Mouse (Mus musculus): ENCODE measurements around the gene Syt13. TPM values are rescaled to one million over a fixed set of nuclear protein-coding genes. Genes with fewer than 3 reads are reported as not detected.

Syt13 gene
- polyA plus RNA-seq, 1 experiment from 2014 or later: 3.8 TPM

GRCm38 (mm10) chr2:92971069-92971468, 56.2 kb downstream of the Syt13 start:
- no peaks in the 10 kb centered on the region for H3K27me3 ChIP-seq
- H3K4me3 ChIP-seq: no peak overlapping the region
- no peak for ATAC-seq (ENCODE audit: borderline replicate concordance, extremely low read depth, low FRiP score, low TSS enrichment)
- H3K4me1 ChIP-seq: peaks cover 23% of the 10 kb centered on the region
- no peak overlapping the region for H3K27ac ChIP-seq
- WGBS: 60% methylated on average over 9 of the region's 9 CpGs
- H3K9me3 ChIP-seq: no peaks in the 10 kb centered on the region
- H3K9ac ChIP-seq: no peak overlapping the region
- no peak overlapping the region for H3K4me2 ChIP-seq
- H3K36me3 ChIP-seq: peaks cover 43% of the 10 kb centered on the region

GRCm38 (mm10) chr2:92971536-92971935, 56.6 kb downstream of the Syt13 start:
- Histone ChIP-seq H3K9me3 (no peaks in the 10 kb centered on the region), H3K4me3 (no peak overlapping the region), H3K36me3 (peaks cover 44% of the 10 kb centered on the region), H3K4me2 (no peak overlapping the region), H3K9ac (no peak overlapping the region), H3K27me3 (no peaks in the 10 kb centered on the region), H3K27ac (no peak overlapping the region), H3K4me1 (peaks cover 18% of the 10 kb centered on the region)
- 89% methylated on average over 8 of the region's 8 CpGs for whole genome bisulfite sequencing
- ATAC-seq (ENCODE audit: borderline replicate concordance, extremely low read depth, low FRiP score, low TSS enrichment): no peak

GRCm38 (mm10) chr2:92972071-92972470, 57.2 kb downstream of the Syt13 start:
- WGBS: 89% methylated on average over 17 of the region's 17 CpGs
- H3K4me2 ChIP-seq: no peak overlapping the region
- no peak overlapping the region for H3K27ac ChIP-seq
- no peaks in the 10 kb centered on the region for H3K9me3 ChIP-seq
- H3K4me1 ChIP-seq: peaks cover 14% of the 10 kb centered on the region; the same call in 1 of the 2 replicates
- no peak overlapping the region for H3K9ac ChIP-seq
- H3K27me3 ChIP-seq: no peaks in the 10 kb centered on the region
- peaks cover 44% of the 10 kb centered on the region for H3K36me3 ChIP-seq
- no peak for ATAC-seq (ENCODE audit: borderline replicate concordance, extremely low read depth, low FRiP score, low TSS enrichment)
- no peak overlapping the region for H3K4me3 ChIP-seq

GRCm38 (mm10) chr2:92973646-92974045, 58.7 kb downstream of the Syt13 start:
- no peaks in the 10 kb centered on the region for H3K9me3 ChIP-seq
- H3K27ac ChIP-seq: no peak overlapping the region
- no peak overlapping the region for H3K4me3 ChIP-seq
- no peaks in the 10 kb centered on the region; the same call in 1 of the 2 replicates for H3K4me1 ChIP-seq
- H3K36me3 ChIP-seq: peaks cover 49% of the 10 kb centered on the region
- H3K9ac ChIP-seq: no peak overlapping the region
- 95% methylated on average over 20 of the region's 20 CpGs for WGBS
- no peak overlapping the region for H3K4me2 ChIP-seq
- no peak for ATAC-seq (ENCODE audit: borderline replicate concordance, extremely low read depth, low FRiP score, low TSS enrichment)
- H3K27me3 ChIP-seq: no peaks in the 10 kb centered on the region

GRCm38 (mm10) chr2:92975031-92975790, 60.3 kb downstream of the Syt13 start:
- no peak overlapping the region for H3K4me3 ChIP-seq
- H3K9me3 ChIP-seq: no peaks in the 10 kb centered on the region
- H3K4me2 ChIP-seq: no peak overlapping the region
- H3K27me3 ChIP-seq: no peaks in the 10 kb centered on the region
- no peak overlapping the region for H3K27ac ChIP-seq
- peak; percentile 50 for ATAC-seq (ENCODE audit: borderline replicate concordance, extremely low read depth, low FRiP score, low TSS enrichment)
- no peak overlapping the region for H3K9ac ChIP-seq
- H3K36me3 ChIP-seq: peaks cover 65% of the 10 kb centered on the region
- 74% methylated on average over 14 of the region's 14 CpGs for WGBS
- no peaks in the 10 kb centered on the region for H3K4me1 ChIP-seq

- 87% methylated on average over 10 of the region's 10 CpGs for WGBS
- H3K27me3 ChIP-seq: no peaks in the 10 kb centered on the region
- H3K27ac ChIP-seq: no peak overlapping the region
- H3K9ac ChIP-seq: no peak overlapping the region
- H3K4me1 ChIP-seq: 0 out of 2 replicates have a peak, but pooled peaks cover 9% of the 10 kb centered on the region
- no peak for ATAC-seq (ENCODE audit: borderline replicate concordance, extremely low read depth, low FRiP score, low TSS enrichment)
- H3K36me3 ChIP-seq: peaks cover 38% of the 10 kb centered on the region
- H3K4me3 ChIP-seq: no peak overlapping the region
- no peaks in the 10 kb centered on the region for H3K9me3 ChIP-seq
- H3K4me2 ChIP-seq: no peak overlapping the region
Measured at GRCm38 (mm10) chr2:92980165-92980564, 65.3 kb downstream of the Syt13 start.

- peaks cover 37% of the 10 kb centered on the region for H3K36me3 ChIP-seq
- ATAC-seq (ENCODE audit: borderline replicate concordance, extremely low read depth, low FRiP score, low TSS enrichment): peak; percentile 21; the same call in 1 of the 2 replicates
- no peak overlapping the region for H3K27ac ChIP-seq
- H3K27me3 ChIP-seq: no peaks in the 10 kb centered on the region
- peaks cover 19% of the 10 kb centered on the region for H3K4me1 ChIP-seq
- WGBS: 47% methylated on average over 8 of the region's 8 CpGs
- no peaks in the 10 kb centered on the region for H3K9me3 ChIP-seq
- no peak overlapping the region for H3K4me2 ChIP-seq
- H3K9ac ChIP-seq: no peak overlapping the region
- no peak overlapping the region for H3K4me3 ChIP-seq
Measured at GRCm38 (mm10) chr2:92982591-92983272, 67.8 kb downstream of the Syt13 start.

GRCm38 (mm10) chr2:92983273-92983620, 68.3 kb downstream of the Syt13 start:
- peak overlapping the region; percentile 38; the same call in 1 of the 2 replicates for H3K27ac ChIP-seq
- H3K4me2 ChIP-seq: no peak overlapping the region
- no peak overlapping the region for H3K9ac ChIP-seq
- H3K27me3 ChIP-seq: no peaks in the 10 kb centered on the region
- H3K36me3 ChIP-seq: peaks cover 36% of the 10 kb centered on the region
- H3K4me3 ChIP-seq: no peak overlapping the region
- no peak for ATAC-seq (ENCODE audit: borderline replicate concordance, extremely low read depth, low FRiP score, low TSS enrichment)
- WGBS: 50% methylated on average over 4 of the region's 4 CpGs
- H3K4me1 ChIP-seq: peaks cover 24% of the 10 kb centered on the region
- no peaks in the 10 kb centered on the region for H3K9me3 ChIP-seq

GRCm38 (mm10) chr2:92984321-92985108, 69.6 kb downstream of the Syt13 start:
- H3K9ac ChIP-seq: no peak overlapping the region
- no peak overlapping the region for H3K4me2 ChIP-seq
- no peak overlapping the region for H3K4me3 ChIP-seq
- H3K27ac ChIP-seq: no peak overlapping the region
- H3K9me3 ChIP-seq: no peaks in the 10 kb centered on the region
- 75% methylated on average over 7 of the region's 7 CpGs for WGBS
- H3K36me3 ChIP-seq: peaks cover 24% of the 10 kb centered on the region
- no peaks in the 10 kb centered on the region for H3K27me3 ChIP-seq
- peaks cover 34% of the 10 kb centered on the region for H3K4me1 ChIP-seq
- ATAC-seq (ENCODE audit: borderline replicate concordance, extremely low read depth, low FRiP score, low TSS enrichment): no peak

GRCm38 (mm10) chr2:92985171-92985570, 70.3 kb downstream of the Syt13 start:
- no peak for ATAC-seq (ENCODE audit: borderline replicate concordance, extremely low read depth, low FRiP score, low TSS enrichment)
- no peak overlapping the region for H3K4me3 ChIP-seq
- 79% methylated on average over 2 of the region's 2 CpGs for WGBS
- peaks cover 17% of the 10 kb centered on the region for H3K36me3 ChIP-seq
- H3K9me3 ChIP-seq: no peaks in the 10 kb centered on the region
- no peak overlapping the region for H3K27ac ChIP-seq
- H3K27me3 ChIP-seq: no peaks in the 10 kb centered on the region
- peaks cover 34% of the 10 kb centered on the region for H3K4me1 ChIP-seq
- H3K4me2 ChIP-seq: no peak overlapping the region
- H3K9ac ChIP-seq: no peak overlapping the region

- Histone ChIP-seq H3K36me3 (peaks cover 13% of the 10 kb centered on the region), H3K4me3 (no peak overlapping the region), H3K4me1 (peaks cover 34% of the 10 kb centered on the region), H3K9me3 (no peaks in the 10 kb centered on the region), H3K9ac (no peak overlapping the region), H3K4me2 (no peak overlapping the region), H3K27me3 (no peaks in the 10 kb centered on the region), H3K27ac (no peak overlapping the region)
- 38% methylated on average over 7 of the region's 7 CpGs for WGBS
- ATAC-seq (ENCODE audit: borderline replicate concordance, extremely low read depth, low FRiP score, low TSS enrichment): no peak
Measured at GRCm38 (mm10) chr2:92985600-92985999, 70.7 kb downstream of the Syt13 start.
